8 mouse cellular contexts compared by ENCODE assay signal in the genomic region with DNA sequence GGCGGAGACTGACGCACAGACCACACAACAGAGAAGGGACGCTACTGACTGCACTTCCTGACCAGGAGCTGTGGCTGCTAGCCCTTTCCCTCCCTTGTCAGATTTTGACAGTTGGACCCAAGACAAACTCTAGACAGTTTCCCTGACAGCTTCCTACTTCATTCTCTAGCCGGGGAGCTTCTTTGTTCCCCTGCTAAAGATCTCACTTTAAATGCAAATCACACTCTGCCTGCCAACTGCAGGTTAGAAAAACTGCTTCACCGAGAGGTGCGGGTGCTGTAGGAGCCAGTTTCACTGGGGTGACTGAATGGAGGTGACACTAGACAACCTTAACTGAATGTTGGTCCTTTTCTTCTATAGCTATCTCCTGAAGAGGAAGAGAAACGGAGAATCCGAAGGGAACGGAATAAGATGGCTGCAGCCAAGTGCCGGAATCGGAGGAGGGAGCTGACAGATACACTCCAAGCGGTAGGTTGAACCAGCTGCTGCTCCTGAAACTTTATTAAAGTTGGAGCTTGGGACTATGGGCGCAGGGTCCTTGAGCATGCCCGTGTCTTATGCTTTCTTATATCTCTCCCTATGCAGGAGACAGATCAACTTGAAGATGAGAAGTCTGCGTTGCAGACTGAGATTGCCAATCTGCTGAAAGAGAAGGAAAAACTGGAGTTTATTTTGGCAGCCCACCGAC. TPM values are rescaled to one million over a fixed set of nuclear protein-coding genes. Genes with fewer than 3 reads are reported as not detected.
DNase-seq lines count a peak whose midpoint lies in the region; ATAC-seq and TF ChIP-seq lines count a peak whose summit lies in the region.

No protein-coding gene starts in this region.

- peaks cover 16 to 35% of the 10 kb centered on the region in 2 experiments for H3K4me1 ChIP-seq in heart, embryonic 14.5 days (ENCODE audit: control insufficient read depth in 2 of 2, insufficient read depth in 2 of 2, low read length in 2 of 2)
- H3K4me1 ChIP-seq in ES-E14 (ENCODE audit: control insufficient read depth in 2 of 2, insufficient read depth in 2 of 2, low read length in 2 of 2, poor library complexity in 1 of 2): peaks cover 0 to 15% of the 10 kb centered on the region in 2 experiments; a peak in 2 of 4 replicates
- peaks cover 8% of the 10 kb centered on the region for H3K4me1 ChIP-seq in hindbrain, embryonic 11.5 days (replicated peaks; ENCODE audit: control insufficient read depth, insufficient read depth, low read length)
- H3K4me1 ChIP-seq in midbrain, embryonic 12.5 days: peaks cover 36% of the 10 kb centered on the region

- H3K4me2 ChIP-seq in heart, embryonic 14.5 days (ENCODE audit: low read length): peak overlapping the region; percentile 93
- peak overlapping the region; percentile 99 for H3K4me2 ChIP-seq in hindbrain, embryonic 11.5 days (replicated peaks; ENCODE audit: low read depth, low read length)
- H3K4me2 ChIP-seq in midbrain, embryonic 12.5 days (replicated peaks): peak overlapping the region; percentile 100

- WGBS in heart, embryonic 14.5 days: 31% methylated on average over 14 of the region's 16 CpGs
- WGBS in hindbrain, embryonic 11.5 days: 7% methylated on average over 14 of the region's 16 CpGs
- 9% methylated on average over 14 of the region's 16 CpGs for WGBS in midbrain, embryonic 12.5 days

- H3K4me3 ChIP-seq in heart, embryonic 14.5 days (ENCODE audit: control insufficient read depth in 1 of 2, insufficient read depth in 1 of 2, low read depth in 1 of 2, low read length in 2 of 2): peak overlapping the region; percentile 58 to 65; a peak in 3 of 4 replicates
- H3K4me3 ChIP-seq in ES-E14 (ENCODE audit: insufficient read depth in 1 of 2, low read depth in 1 of 2, low read length in 2 of 2, poor library complexity in 1 of 2, severe bottlenecking in 1 of 2): peak overlapping the region; percentile 3 to 72; a peak in 2 of 4 replicates
- H3K4me3 ChIP-seq in hindbrain, embryonic 11.5 days (ENCODE audit: low read depth, low read length): peak overlapping the region; percentile 52
- peak overlapping the region; percentile 53 for H3K4me3 ChIP-seq in midbrain, embryonic 12.5 days

- no peaks in the 10 kb centered on the region; the same call in 1 of the 2 replicates for H3K27me3 ChIP-seq in heart, embryonic 14.5 days (ENCODE audit: control insufficient read depth, insufficient read depth, low read length)
- H3K27me3 ChIP-seq in hindbrain, embryonic 11.5 days (ENCODE audit: control insufficient read depth, insufficient read depth, low read length): peaks cover 26% of the 10 kb centered on the region
- H3K27me3 ChIP-seq in midbrain, embryonic 12.5 days: peaks cover 64% of the 10 kb centered on the region

- no peak for DNase-seq in heart, adult 8-10 months (ENCODE audit: low spot score)
- DNase-seq in ES-E14 (ENCODE audit: low read depth, low spot score): no peak
- peak; percentile 21 for DNase-seq in hindbrain, embryonic 11.5 days (ENCODE audit: low spot score)
- no peak for DNase-seq in adrenal gland, postnatal 36 days
- DNase-seq in left cerebral cortex, adult 18-20 months (ENCODE audit: low spot score in 2 of 2): no peak
- no peak for DNase-seq in spleen, postnatal 4 days (ENCODE audit: low spot score in 2 of 2)

- no peaks in the 10 kb centered on the region for H3K9me3 ChIP-seq in heart, embryonic 14.5 days (ENCODE audit: control insufficient read depth, low read length)
- no peaks in the 10 kb centered on the region for H3K9me3 ChIP-seq in ES-E14 (ENCODE audit: control insufficient read depth, insufficient read depth, low read depth, low read length)
- no peaks in the 10 kb centered on the region for H3K9me3 ChIP-seq in hindbrain, embryonic 11.5 days (ENCODE audit: control insufficient read depth, low read length)
- no peaks in the 10 kb centered on the region for H3K9me3 ChIP-seq in midbrain, embryonic 12.5 days

- H3K27ac ChIP-seq in heart, embryonic 14.5 days (replicated peaks in 1 of 2; ENCODE audit: control insufficient read depth in 1 of 2, insufficient read depth in 1 of 2, low read depth in 2 of 2, low read length in 2 of 2): no peak overlapping the region
- no peak overlapping the region for H3K27ac ChIP-seq in ES-E14 (ENCODE audit: insufficient read depth, low read depth, low read length, poor library complexity, severe bottlenecking)
- H3K27ac ChIP-seq in hindbrain, embryonic 11.5 days (ENCODE audit: low read depth, low read length): no peak overlapping the region
- no peak overlapping the region for H3K27ac ChIP-seq in midbrain, embryonic 12.5 days (replicated peaks)

- no peak for ATAC-seq in heart, embryonic 14.5 days (ENCODE audit: insufficient number of reproducible peaks, insufficient read depth, low FRiP score, low read depth)
- ATAC-seq in hindbrain, embryonic 11.5 days (ENCODE audit: low FRiP score): no peak
- ATAC-seq in midbrain, embryonic 12.5 days (ENCODE audit: low FRiP score, low read depth): no peak

- in situ Hi-C loops in ES-E14 (cut with MboI; ENCODE audit: low sequenced_read_pairs in 2 of 2, unreplicated experiment in 2 of 2): no loop called here

- H3K36me3 ChIP-seq in heart, embryonic 14.5 days (ENCODE audit: control insufficient read depth, insufficient read depth, low read length): peaks cover 8% of the 10 kb centered on the region; the same call in 1 of the 2 replicates
- peaks cover 6% of the 10 kb centered on the region; the same call in 1 of the 2 replicates for H3K36me3 ChIP-seq in ES-E14 (ENCODE audit: control insufficient read depth, insufficient read depth, low read length, poor library complexity, severe bottlenecking)
- H3K36me3 ChIP-seq in hindbrain, embryonic 11.5 days (ENCODE audit: control insufficient read depth, insufficient read depth, low read length): no peaks in the 10 kb centered on the region
- H3K36me3 ChIP-seq in midbrain, embryonic 12.5 days: no peaks in the 10 kb centered on the region

- H3K9ac ChIP-seq in heart, embryonic 14.5 days (ENCODE audit: low read length): peak overlapping the region; percentile 71
- H3K9ac ChIP-seq in ES-E14 (ENCODE audit: insufficient read depth, low read depth, low read length, poor library complexity, severe bottlenecking): no peak overlapping the region
- H3K9ac ChIP-seq in hindbrain, embryonic 11.5 days (ENCODE audit: low read depth, low read length): no peak overlapping the region
- 0 out of 2 replicates have a peak overlapping the region, but pooled peaks have one; percentile 65 for H3K9ac ChIP-seq in midbrain, embryonic 12.5 days (replicated peaks)

TF ChIP-seq in ES-E14, 5 proteins besides CTCF, POLR2A, EP300 and RAD21:
- TF ChIP-seq CHD2 (IDR thresholded peaks at IDR 0.05; ENCODE audit: low read depth, low read length): no peak
- no peak for TF ChIP-seq ZC3H11A (IDR thresholded peaks at IDR 0.05; ENCODE audit: borderline replicate concordance, low read depth, low read length)
- no peak for TF ChIP-seq ZNF384 (IDR thresholded peaks at IDR 0.05; ENCODE audit: low read depth, low read length)
- no peak for TF ChIP-seq HCFC1 (IDR thresholded peaks at IDR 0.05; ENCODE audit: borderline replicate concordance, insufficient read depth, low read length)
- no peak for TF ChIP-seq MAFK (IDR thresholded peaks at IDR 0.05; ENCODE audit: insufficient read depth, low read depth, low read length)
TF ChIP-seq in ES-E14: peak in this region for 0.

RNA-seq across cellular contexts. Expression of gene Fos, which starts 1.7 kb away (rescaled TPM):
- polyA plus RNA-seq in heart, embryonic 14.5 days (2014; fragmentation: Nextera tagmentation; extraction: Ambion mirVana): 3.8 and 4.0 TPM in 2 replicates
- 10 to 100 TPM in 2 of 4 experiments, 1 to 10 TPM in 2; 2.4 to 26.4 (median 15.7) TPM for total RNA-seq in heart, adult 8-10 months (2022)
- 10.3 and 10.6 TPM in 2 replicates for total RNA-seq in ES-E14 (2012; rRNA removed)
- 1.4 and 1.6 TPM in 2 replicates for polyA plus RNA-seq in hindbrain, embryonic 11.5 days (2014; fragmentation: Nextera tagmentation; extraction: Ambion mirVana)
- polyA plus RNA-seq in midbrain, embryonic 12.5 days (2016; fragmentation: Nextera tagmentation; extraction: Ambion mirVana): 1.1 and 1.7 TPM in 2 replicates
- total RNA-seq in adrenal gland, postnatal 36 days (2021): 10 to 100 TPM in 1 of 2 experiments, 1 to 10 TPM in 1; 8.4 to 18.8 TPM
- 10 to 100 TPM; 65.4 to 77.2 TPM for total RNA-seq in left cerebral cortex, adult 18-20 months (2021)

Comparison
In these comparisons a context has a peak if more than half of its experiments do, and no peak if none do; other contexts are left out.
1. H3K9ac ChIP-seq: peak in heart, embryonic 14.5 days (single experiment) and midbrain, embryonic 12.5 days (single experiment); none in ES-E14 (single experiment) and hindbrain, embryonic 11.5 days (single experiment).
2. Peak in every context shown above with its lines, with median percentiles within 50 percentile points of each other: H3K4me2 ChIP-seq and H3K4me3 ChIP-seq.